Mouse (Mus musculus) kidney, postnatal 10 days (tissue): Measurements from ENCODE around the gene Lrrc41.

ENCODE experiments used
- DNase-seq: peaks from one replicate; pipeline ENCODE4 v3.0.0; 2021; ENCODE audit warnings: mixed read lengths

Lrrc41 gene

GRCm38 (mm10) chr4:116077240-116078095 is 2.4 kb downstream of the Lrrc41 start:
- DNase-seq = no peak

GRCm38 (mm10) chr4:116088510-116089249 is 13.6 kb downstream of the Lrrc41 start:
- DNase-seq = no peak

- peak; percentile 11 for DNase-seq
Observed at GRCm38 (mm10) chr4:116096291-116096690, 21.2 kb downstream of the Lrrc41 start.

- no peak for DNase-seq
Observed at GRCm38 (mm10) chr4:116097211-116097610, 22.1 kb downstream of the Lrrc41 start.

- DNase-seq = no peak
Observed at GRCm38 (mm10) chr4:116100959-116101358, 25.9 kb downstream of the Lrrc41 start.

GRCm38 (mm10) chr4:116105278-116105677 is 30.2 kb downstream of the Lrrc41 start:
- no peak for DNase-seq

GRCm38 (mm10) chr4:116110695-116111094 is 35.6 kb downstream of the Lrrc41 start:
- DNase-seq = no peak

GRCm38 (mm10) chr4:116111486-116111885 is 36.4 kb downstream of the Lrrc41 start:
- no peak for DNase-seq

- no peak for DNase-seq
Observed at GRCm38 (mm10) chr4:116122762-116123161, 47.7 kb downstream of the Lrrc41 start.

- peak; percentile 90 for DNase-seq
Observed at GRCm38 (mm10) chr4:116123602-116124519, 48.8 kb downstream of the Lrrc41 start, which contains the start of the genes Rad54l and Pomgnt1. Gene Rad54l (minus strand): TSS chr4:116123690. Gene Pomgnt1 (plus strand): TSS chr4:116123840.

GRCm38 (mm10) chr4:116125803-116126386 is 50.8 kb downstream of the Lrrc41 start:
- DNase-seq = no peak

GRCm38 (mm10) chr4:116127956-116128355 is 52.9 kb downstream of the Lrrc41 start:
- no peak for DNase-seq

- DNase-seq = no peak
Observed at GRCm38 (mm10) chr4:116133126-116133525, 58.1 kb downstream of the Lrrc41 start.

GRCm38 (mm10) chr4:116134990-116135389 is 59.9 kb downstream of the Lrrc41 start:
- no peak for DNase-seq

- no peak for DNase-seq
Observed at GRCm38 (mm10) chr4:116137421-116137996, 62.4 kb downstream of the Lrrc41 start.

- DNase-seq = no peak
Observed at GRCm38 (mm10) chr4:116140801-116141574, 65.9 kb downstream of the Lrrc41 start.

GRCm38 (mm10) chr4:116141736-116142135 is 66.7 kb downstream of the Lrrc41 start:
- DNase-seq = no peak

- DNase-seq = no peak
Observed at GRCm38 (mm10) chr4:116142269-116142668, 67.2 kb downstream of the Lrrc41 start.

- DNase-seq = peak; percentile 52
Observed at GRCm38 (mm10) chr4:116143317-116143811, 68.3 kb downstream of the Lrrc41 start.

- DNase-seq = peak; percentile 83
Observed at GRCm38 (mm10) chr4:116143891-116144717, 69.0 kb downstream of the Lrrc41 start.
